Mouse (Mus musculus) stomach, embryonic 16.5 days (tissue): Measurements from ENCODE around the gene Zfp72. TPM values are rescaled to one million over a fixed set of nuclear protein-coding genes. Genes with fewer than 3 reads are reported as not detected.

Experiments
- ATAC-seq: fragments of 200-750 bp; cut with Nextera tagmentation; 2 replicates; pipeline ENCODE4 v1.8.0; 2017; ENCODE audit warnings: moderate number of reproducible peaks, moderate TSS enrichment; ENCODE audit not compliant: insufficient read depth, low FRiP score
- H3K27ac ChIP-seq: fragments of 300-500 bp; sonication (generic); 2 replicates; pipeline ENCODE4 v1.5.1; 2014; ENCODE audit warnings: low read length
- H3K27me3 ChIP-seq: fragments of 300-500 bp; sonication (generic); 2 replicates; pipeline ENCODE4 v1.6.1; 2014; ENCODE audit warnings: low read length, control low read depth, mixed read lengths; ENCODE audit not compliant: control insufficient read depth, insufficient read depth
- H3K36me3 ChIP-seq: fragments of 300-500 bp; sonication (generic); 2 replicates; pipeline ENCODE4 v1.6.1; 2014; ENCODE audit warnings: low read length; ENCODE audit not compliant: control insufficient read depth, insufficient read depth
- H3K4me1 ChIP-seq: fragments of 300-500 bp; sonication (generic); 2 replicates; pipeline ENCODE4 v1.6.1; 2014; ENCODE audit warnings: low read length, control low read depth, mixed read lengths; ENCODE audit not compliant: control insufficient read depth, insufficient read depth
- H3K4me2 ChIP-seq: fragments of 300-500 bp; sonication (generic); 2 replicates; pipeline ENCODE4 v1.6.1; 2014; ENCODE audit warnings: low read depth, low read length, mixed read lengths
- H3K4me3 ChIP-seq: fragments of 300-500 bp; sonication (generic); replicated peaks from 2 replicates; pipeline ENCODE4 v1.5.1; 2014; ENCODE audit warnings: mild to moderate bottlenecking, low read length
- H3K9ac ChIP-seq: fragments of 300-500 bp; sonication (generic); 2 replicates; pipeline ENCODE4 v1.6.1; 2014; ENCODE audit warnings: low read length
- H3K9me3 ChIP-seq: fragments of 300-500 bp; sonication (generic); replicated peaks from 2 replicates; pipeline ENCODE4 v1.6.1; 2016; ENCODE audit warnings: low read length, control low read depth; ENCODE audit not compliant: control insufficient read depth
- WGBS: fragments of 180-500 bp; shearing (Covaris S2); extraction: QIAGEN DNeasy Blood & Tissue Kit; methylation state at CpG from one replicate; pipeline ENCODE4 v1.1.7; 2014; 5-methylcytosine and 5-hydroxymethylcytosine counted together
- polyA plus RNA-seq: library from polyadenylated mRNA; unstranded; fragments of >200 nt; fragmentation: Nextera tagmentation; extraction: Ambion mirVana; gene quantifications from 2 replicates; pipeline ENCODE4 v1.2.1, GENCODE M21; 2015

Gene Zfp72
- polyA plus RNA-seq, 1 experiment from 2014 or later: 5.4 TPM

DNA sequence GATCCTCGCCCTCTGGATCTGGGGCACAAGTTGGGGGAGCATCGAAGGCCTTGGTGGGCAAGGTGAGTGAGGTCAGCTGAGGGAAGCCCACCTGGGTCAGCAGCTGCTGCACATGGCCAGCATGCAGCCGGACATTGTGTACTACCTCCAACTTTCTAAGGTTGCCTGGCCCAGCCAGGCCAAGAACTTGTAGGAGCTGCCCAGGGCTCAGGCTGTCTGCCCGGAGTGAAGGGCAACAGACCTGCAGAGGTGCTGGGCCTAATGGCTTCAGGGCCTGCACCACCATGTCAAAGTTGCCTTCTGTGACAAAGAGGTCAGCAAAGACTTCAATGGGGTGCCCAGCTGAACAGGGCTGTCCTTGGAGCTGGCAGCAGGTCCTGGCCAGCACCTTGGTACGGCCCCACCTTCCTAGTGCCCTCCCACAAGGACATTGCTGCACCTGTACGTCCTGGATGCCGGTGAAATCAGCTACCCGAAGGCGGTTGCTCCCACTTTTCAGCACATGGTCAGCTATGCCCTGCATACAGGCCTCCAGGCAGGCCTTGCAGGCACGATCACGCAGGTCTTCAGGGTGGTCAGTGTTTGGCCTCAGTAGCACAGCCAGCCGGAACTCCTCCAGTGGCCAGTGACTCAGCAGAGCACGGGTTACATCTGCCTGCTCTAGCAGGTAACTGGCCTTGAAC, 27.3 kb downstream of the Zfp72 start:
- no peak overlapping the region for H3K4me3 ChIP-seq
- H3K9ac ChIP-seq: no peak overlapping the region
- H3K9me3 ChIP-seq: no peaks in the 10 kb centered on the region
- H3K4me2 ChIP-seq: no peak overlapping the region
- no peaks in the 10 kb centered on the region for H3K4me1 ChIP-seq
- no peak for ATAC-seq
- H3K27me3 ChIP-seq: no peaks in the 10 kb centered on the region
- no peak overlapping the region for H3K27ac ChIP-seq
- H3K36me3 ChIP-seq: 0 out of 2 replicates have a peak, but pooled peaks cover 7% of the 10 kb centered on the region
- WGBS: 87% methylated on average over 13 of the region's 13 CpGs

DNA sequence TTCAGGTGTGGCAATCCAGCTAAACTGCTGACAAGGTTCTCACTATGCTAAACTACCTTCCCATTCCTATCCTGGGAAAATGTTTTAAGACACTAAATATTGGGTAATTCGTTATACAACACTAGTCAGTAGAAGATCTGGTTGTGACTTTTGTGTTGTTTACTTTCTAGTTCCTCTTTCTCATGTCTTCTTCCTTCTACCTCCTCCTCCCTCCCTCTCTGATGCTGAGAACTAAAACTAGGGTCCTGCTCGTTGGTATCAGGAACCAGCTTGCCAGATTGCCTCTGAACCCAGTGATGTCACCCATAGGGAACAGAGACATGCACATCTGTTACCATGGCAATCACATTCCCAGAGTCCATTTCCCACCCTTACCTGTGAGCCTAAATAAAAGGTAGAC, 28.4 kb downstream of the Zfp72 start:
- H3K36me3 ChIP-seq: 0 out of 2 replicates have a peak, but pooled peaks cover 7% of the 10 kb centered on the region
- H3K4me2 ChIP-seq: no peak overlapping the region
- H3K4me3 ChIP-seq: no peak overlapping the region
- no peaks in the 10 kb centered on the region for H3K9me3 ChIP-seq
- no peak for ATAC-seq
- H3K9ac ChIP-seq: no peak overlapping the region
- H3K27me3 ChIP-seq: no peaks in the 10 kb centered on the region
- H3K4me1 ChIP-seq: no peaks in the 10 kb centered on the region
- WGBS: 65% methylated on average over 2 of the region's 2 CpGs
- no peak overlapping the region for H3K27ac ChIP-seq

DNA sequence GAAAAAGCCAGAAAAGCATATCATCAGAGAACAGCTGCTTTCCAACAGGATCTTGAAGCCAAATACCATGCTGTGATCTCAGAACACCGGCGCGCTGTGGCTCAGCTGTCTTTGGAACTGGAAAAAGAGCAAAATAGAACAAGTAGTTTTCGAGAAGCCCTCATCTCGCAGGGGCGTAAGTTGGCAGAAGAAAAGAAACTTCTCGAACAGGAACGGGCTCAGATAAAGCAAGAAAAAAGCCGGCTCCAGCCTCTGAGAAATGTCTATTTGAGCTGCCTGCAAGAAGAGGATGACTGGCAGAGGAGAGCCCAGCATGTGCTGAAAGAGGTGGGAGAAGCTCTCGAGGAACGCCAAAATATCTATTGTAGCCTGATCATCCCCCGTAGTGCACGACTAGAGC, 34.1 kb downstream of the Zfp72 start:
- Histone ChIP-seq H3K9me3 (no peaks in the 10 kb centered on the region), H3K4me2 (no peak overlapping the region), H3K27me3 (no peaks in the 10 kb centered on the region), H3K9ac (no peak overlapping the region), H3K36me3 (peaks cover 19% of the 10 kb centered on the region), H3K4me3 (no peak overlapping the region), H3K27ac (no peak overlapping the region), H3K4me1 (no peaks in the 10 kb centered on the region)
- ATAC-seq: no peak
- 94% methylated on average over 13 of the region's 13 CpGs for WGBS

DNA sequence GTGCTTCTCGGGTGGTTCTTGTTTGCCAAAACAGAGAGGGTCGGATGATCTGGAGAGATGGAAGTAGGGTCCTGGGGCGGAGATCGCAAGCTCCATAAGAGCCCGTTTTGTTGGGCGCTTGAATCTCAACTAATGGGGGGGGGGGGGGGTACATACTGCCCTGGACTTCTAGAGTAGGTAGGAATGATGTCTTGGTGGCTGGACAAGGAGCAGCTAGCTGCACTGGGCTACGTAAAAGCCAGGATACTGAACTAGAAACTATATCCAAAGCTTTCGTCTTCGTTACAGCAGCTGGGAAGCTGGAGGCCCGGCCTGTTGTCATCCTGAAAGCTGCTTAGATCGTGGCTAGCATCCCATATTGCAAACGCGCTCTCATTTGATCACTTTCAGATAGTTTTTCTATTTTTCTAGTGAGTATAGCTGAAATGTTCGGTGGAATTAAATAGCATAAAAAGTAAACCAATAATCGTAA, 40.2 kb downstream of the Zfp72 start:
- peak overlapping the region; percentile 90 for H3K9ac ChIP-seq
- H3K27me3 ChIP-seq: no peaks in the 10 kb centered on the region
- H3K4me3 ChIP-seq: peak overlapping the region; percentile 77
- H3K36me3 ChIP-seq: peaks cover 5% of the 10 kb centered on the region; the same call in 1 of the 2 replicates
- H3K4me1 ChIP-seq: peaks cover 14% of the 10 kb centered on the region
- peak overlapping the region; percentile 80 for H3K4me2 ChIP-seq
- H3K9me3 ChIP-seq: no peaks in the 10 kb centered on the region
- no peak for ATAC-seq
- peak overlapping the region; percentile 12 for H3K27ac ChIP-seq
- 2% methylated on average over 15 of the region's 15 CpGs for WGBS

DNA sequence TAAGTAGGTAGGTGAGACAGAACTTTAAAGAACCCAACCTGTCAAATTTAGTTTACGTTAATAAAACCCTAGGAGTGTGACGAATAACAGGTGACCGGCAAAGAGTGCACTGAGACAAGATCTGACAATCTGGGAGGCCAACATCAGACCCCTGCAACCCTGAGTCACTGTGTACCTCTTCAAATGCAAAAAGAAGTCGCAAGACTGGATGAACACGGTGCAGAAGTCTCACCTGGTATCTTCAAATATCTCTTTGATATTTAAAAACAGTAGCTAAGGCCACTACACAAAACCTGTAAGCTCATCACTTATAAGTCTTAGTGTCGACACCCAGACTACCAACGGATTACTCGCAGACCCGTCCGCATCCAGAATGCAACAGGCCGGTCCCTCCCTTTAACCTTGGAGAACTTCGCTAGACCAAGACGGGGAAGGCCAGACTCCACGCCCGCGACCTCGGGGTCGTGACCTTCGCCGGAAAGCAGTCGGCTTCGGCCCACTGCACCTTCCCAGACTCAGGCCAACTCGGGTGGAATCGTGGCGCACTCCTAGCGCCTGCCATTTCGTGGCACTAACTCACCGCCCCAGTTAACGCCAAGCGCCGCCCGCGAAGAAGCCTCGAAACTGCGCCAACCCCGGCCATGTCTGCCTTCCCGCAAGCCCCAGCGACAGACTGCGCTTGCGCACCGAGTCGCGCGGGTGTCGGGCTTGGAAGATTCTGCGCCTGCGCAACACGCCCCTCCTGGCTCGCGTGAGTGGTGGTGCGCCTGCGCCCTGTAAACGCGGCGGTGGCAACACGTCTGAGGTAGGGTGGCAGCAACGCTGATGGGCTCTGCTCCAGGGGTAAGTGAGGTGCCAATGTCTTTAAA, 40.8 kb downstream of the Zfp72 start, which contains the start of the genes Sdha and Ccdc127:
Gene Sdha (minus strand): TSS at position 715 of the 869 bp plus-strand sequence.
Gene Ccdc127 (plus strand): TSS at position 744 of the 869 bp plus-strand sequence.
- peak; percentile 98 for ATAC-seq
- Histone ChIP-seq H3K27ac (peak within 1 kb of the TSS; percentile 64), H3K36me3 (peaks cover 5% of the 10 kb centered on the region; the same call in 1 of the 2 replicates), H3K4me3 (peak within 1 kb of the TSS; percentile 77), H3K4me1 (peaks cover 14% of the 10 kb centered on the region), H3K4me2 (peak within 1 kb of the TSS; percentile 80), H3K9ac (peak within 1 kb of the TSS; percentile 90), H3K9me3 (no peaks in the 10 kb centered on the region), H3K27me3 (no peaks in the 10 kb centered on the region)
- WGBS: under 1% methylated on average over 57 of the region's 57 CpGs

DNA sequence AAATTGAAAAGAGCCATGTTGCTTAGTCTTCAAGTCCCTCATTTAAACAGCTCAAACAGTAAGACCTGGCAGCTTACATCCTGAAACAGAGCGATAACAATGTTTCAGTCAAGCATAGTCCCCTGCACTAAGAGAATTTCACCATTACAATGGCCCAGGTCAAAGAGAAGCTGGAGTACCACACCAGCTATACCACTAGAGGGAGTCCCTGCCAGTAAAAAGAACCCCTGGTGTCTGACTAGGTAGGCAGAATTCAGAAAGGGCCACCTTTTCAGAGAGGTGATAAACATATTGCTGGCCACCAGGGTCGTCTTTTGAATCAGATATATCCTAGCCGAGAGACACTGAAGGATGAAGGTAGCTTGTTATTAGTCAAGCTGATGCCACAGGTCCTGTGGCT, 49.6 kb downstream of the Zfp72 start:
- H3K27ac ChIP-seq: no peak overlapping the region
- no peak overlapping the region for H3K9ac ChIP-seq
- no peaks in the 10 kb centered on the region for H3K27me3 ChIP-seq
- no peaks in the 10 kb centered on the region for H3K4me1 ChIP-seq
- H3K36me3 ChIP-seq: peaks cover 24% of the 10 kb centered on the region
- no peak overlapping the region for H3K4me3 ChIP-seq
- 45% methylated on average over 3 of the region's 3 CpGs for WGBS
- no peak for ATAC-seq
- no peak overlapping the region for H3K4me2 ChIP-seq
- H3K9me3 ChIP-seq: no peaks in the 10 kb centered on the region

DNA sequence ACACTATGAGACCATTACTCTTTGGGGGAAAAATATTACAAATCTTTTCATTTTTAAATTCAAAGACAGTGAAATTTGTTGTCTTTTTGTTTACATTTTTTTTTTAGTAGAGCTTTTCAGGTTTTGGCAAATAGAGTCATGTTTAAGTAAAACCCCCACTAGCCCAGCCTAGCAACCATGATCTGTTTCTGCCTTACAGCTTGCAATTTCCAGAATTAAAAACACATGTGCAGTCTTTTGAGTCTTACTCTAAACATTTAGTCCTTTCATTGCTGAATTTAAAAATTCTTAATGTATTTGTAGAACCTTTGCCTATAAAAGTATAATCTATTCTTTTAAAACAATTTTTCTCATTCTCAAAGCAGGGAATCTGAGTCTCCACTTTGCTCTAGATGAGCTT, 61.3 kb downstream of the Zfp72 start:
- Histone ChIP-seq H3K9me3 (no peaks in the 10 kb centered on the region), H3K4me2 (no peak overlapping the region), H3K4me3 (no peak overlapping the region), H3K27ac (no peak overlapping the region), H3K36me3 (peaks cover 26% of the 10 kb centered on the region), H3K4me1 (no peaks in the 10 kb centered on the region), H3K9ac (no peak overlapping the region), H3K27me3 (no peaks in the 10 kb centered on the region)
- ATAC-seq: no peak
